Mouse (Mus musculus) ES-Bruce4 (cell line): ENCODE measurements around the gene Cdc42bpb.

Experiments
- EP300 ChIP-seq: IDR thresholded peaks from 2 replicates; pipeline ENCODE4 v1.6.1; 2011; ENCODE audit warnings: low read depth, low read length; ENCODE audit not compliant: insufficient read depth
- POLR2A ChIP-seq: IDR thresholded peaks from one replicate; pipeline ENCODE4 v1.8.1; 2011; ENCODE audit warnings: low read length; ENCODE audit not compliant: insufficient read depth

DNA sequence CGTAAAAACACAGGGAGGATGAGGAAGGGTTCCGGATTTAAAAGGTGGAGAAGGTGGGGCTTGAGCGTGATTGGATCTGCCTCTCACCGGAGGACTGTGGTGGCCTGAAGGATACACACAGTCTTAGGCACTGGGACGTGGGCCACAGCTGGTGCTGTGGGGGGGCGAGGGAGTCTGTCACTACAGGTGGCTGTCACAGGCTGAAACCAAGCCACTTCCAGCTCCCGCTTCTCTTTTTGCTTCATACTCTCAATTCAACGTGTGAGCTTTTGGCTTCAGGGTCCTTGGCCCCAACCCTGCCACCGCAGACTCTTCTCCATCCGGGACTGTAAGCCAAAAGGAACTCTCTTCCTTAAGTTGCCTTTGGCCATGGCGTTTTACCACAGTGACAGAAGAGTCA lies 45.1 kb downstream of the Cdc42bpb start:
- TF ChIP-seq POLR2A, result no peak
- no peak for TF ChIP-seq EP300
